Mouse (Mus musculus) liver, postnatal 0 days (tissue): ENCODE data around the gene Syt15.

Experiments
- CTCF ChIP-seq: sonication (generic); IDR thresholded peaks from 2 replicates; pipeline ENCODE4 v1.5.1; 2016; ENCODE audit warnings: antibody characterized with exemption, low read depth
- EP300 ChIP-seq: IDR thresholded peaks from 2 replicates; pipeline ENCODE4 v1.6.1; 2016; ENCODE audit warnings: antibody characterized with exemption, low read depth, mild to moderate bottlenecking

GRCm38 (mm10) chr14:34227981-34228380 lies 8.6 kb downstream of the Syt15 start:
- TF ChIP-seq CTCF (no peak), EP300 (no peak)
